Mouse (Mus musculus): ENCODE measurements at regions not wholly inside any gene's neighbourhood (a gene's known extent, or its start where the extent isn't known, plus 50 kb on each side); places are given as distances from the start of the nearest gene placed in this dataset.
"Not testable (repeated sequence)": the region's sequence is repeated elsewhere in the genome, so short reads cannot be mapped to it uniquely, and the experiment has no call there.

DNA sequence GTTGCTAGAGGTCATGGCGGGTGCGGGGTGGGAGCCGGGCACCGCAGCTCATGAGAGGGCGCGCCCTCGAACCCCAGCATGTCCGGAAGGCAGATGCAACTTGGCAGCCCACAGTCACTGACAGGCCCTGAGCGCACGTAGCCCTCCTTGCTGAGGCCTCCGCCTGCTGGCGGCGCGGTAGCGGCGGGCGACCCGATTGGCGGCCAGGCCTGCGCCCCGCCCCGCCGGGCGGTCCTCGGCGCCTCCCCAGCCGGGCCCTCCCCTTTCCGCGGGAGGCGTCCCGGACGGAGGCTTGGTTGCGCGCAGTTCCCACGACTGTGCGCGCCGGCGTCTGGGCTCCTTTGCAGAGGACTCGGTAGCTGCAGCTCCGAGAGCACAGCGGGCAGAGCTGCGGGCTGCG is 301.9 kb downstream of the Hpcal1 start:
- intact Hi-C loops (cut with DNase I), result not testable (repeated sequence)
- peak; percentile 4 to 18 for DNase-seq (ENCODE audit: low spot score in 2 of 2)

DNA sequence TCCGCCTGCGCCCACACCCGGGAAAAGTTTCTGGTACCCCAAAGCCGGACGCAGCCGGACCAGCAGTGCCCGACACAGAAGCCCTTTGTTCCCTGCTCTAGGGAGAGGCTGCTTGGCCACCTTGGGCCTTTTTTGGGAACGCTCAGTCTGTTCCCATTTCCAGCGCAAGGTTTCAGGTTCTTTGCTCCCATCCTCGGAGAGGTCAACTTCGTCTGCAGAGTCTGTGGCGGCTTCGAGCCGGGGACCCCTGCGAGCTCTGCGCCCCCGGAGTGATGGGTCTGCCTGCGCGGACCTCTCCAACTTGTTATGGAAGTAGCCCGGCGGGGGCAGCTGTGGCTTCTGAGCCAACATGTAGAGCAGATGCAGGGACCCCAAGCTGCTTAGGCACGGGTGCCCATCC is 302.7 kb downstream of the Hpcal1 start:
- DNase-seq (ENCODE audit: low spot score in 2 of 2); intact Hi-C loops (cut with DNase I): not testable (repeated sequence)
